Mouse (Mus musculus) central nervous system, embryonic 11.5 days (tissue): ENCODE data around the gene Hectd4. TPM values are rescaled to one million over a fixed set of nuclear protein-coding genes. Genes with fewer than 3 reads are reported as not detected.

Experiments used
- polyA plus RNA-seq: library from polyadenylated mRNA; depleted of rRNA; stranded (reverse); fragments of >200 nt; gene quantifications from 2 replicates; pipeline ENCODE4 v1.2.3, GENCODE M21; 2012; rRNA removed

The Hectd4 gene
- polyA plus RNA-seq, result 18.1 and 20.6 TPM in 2 replicates

GRCm38 (mm10) chr5:121219980-121220731 is at the start of gene Hectd4:
TSS of gene Hectd4 (plus strand) at chr5:121220219.

GRCm38 (mm10) chr5:121190836-121191583 is 29.0 kb upstream of the Hectd4 start, which contains the start of gene Ptpn11:
TSS of gene Ptpn11 (minus strand) at chr5:121191397.

GRCm38 (mm10) chr5:121204132-121205089 is 15.6 kb upstream of the Hectd4 start, which contains the start of gene Rpl6:
TSS of gene Rpl6 (plus strand) at chr5:121204481.

GRCm38 (mm10) chr5:121385461-121386119 is 165.6 kb downstream of the Hectd4 start, which contains the start of gene Trafd1:
TSS of gene Trafd1 (minus strand) at chr5:121385632.

GRCm38 (mm10) chr5:121397187-121398145 is 177.4 kb downstream of the Hectd4 start, which contains the start of gene Naa25:
TSS of gene Naa25 (plus strand) at chr5:121397936.

Other genes starting within 250 kb of the Hectd4 start
- 1.4 and 1.8 TPM in 2 replicates for gene Rph3a, start 210.1 kb upstream of the Hectd4 start, polyA plus RNA-seq
- gene Ptpn11, start 28.8 kb upstream of the Hectd4 start, polyA plus RNA-seq, result 54.7 and 57.6 TPM in 2 replicates
- 1,287 and 1,497 TPM in 2 replicates for gene Rpl6, start 15.7 kb upstream of the Hectd4 start, polyA plus RNA-seq
- gene Trafd1, start 165.4 kb downstream of the Hectd4 start, polyA plus RNA-seq, result 111 and 159 TPM in 2 replicates
- gene Naa25, start 177.7 kb downstream of the Hectd4 start, polyA plus RNA-seq, result 23.1 and 26.8 TPM in 2 replicates
- gene Tmem116, start 231.7 kb downstream of the Hectd4 start, polyA plus RNA-seq, result 0.48 and 1.4 TPM in 2 replicates
- gene Erp29, start 232.3 kb downstream of the Hectd4 start, polyA plus RNA-seq, result 121 and 200 TPM in 2 replicates